Mouse (Mus musculus) Patski (cell line): ENCODE results near the gene 1110065P20Rik. TPM values are rescaled to one million over a fixed set of nuclear protein-coding genes. Genes with fewer than 3 reads are reported as not detected.

ENCODE experiments used
- ATAC-seq: fragments of 100-300 bp; one replicate; pipeline ENCODE4 v1.8.0; 2021
- CTCF ChIA-PET: fragments of 350-600 bp; sonication (Branson Sonifier 250); formaldehyde crosslinking; loops from one replicate; lab custom pipeline; 2022; ENCODE audit warnings: inconsistent platforms; lab: Charles Lee
- POLR2A ChIA-PET: fragments of 350-600 bp; sonication (Branson Sonifier 250); formaldehyde crosslinking; loops from one replicate; lab custom pipeline; 2022; ENCODE audit warnings: antibody characterized with exemption, inconsistent platforms; lab: Charles Lee
- DNase-seq: peaks from one replicate; pipeline ENCODE4 v3.0.0-alpha.2; 2011; ENCODE audit warnings: low read depth, low spot score
- H3K27me3 ChIP-seq: fragments of 371-371 bp; one replicate; pipeline ENCODE4 v1.5.1; 2021
- CTCF ChIP-seq: fragments of 100-300 bp; IDR thresholded peaks from one replicate; pipeline ENCODE4 v1.5.1; 2021
- in situ Hi-C: fragments of 300-500 bp; cut with MboI; formaldehyde crosslinking; loops from 3 replicates; pipeline ENCODE4 v1.11.1; 2018; ENCODE audit warnings: low pct_unique_long_range_greater_than_20kb, mixed read lengths
- polyA plus RNA-seq: library from polyadenylated mRNA; unstranded; gene quantifications from one replicate; pipeline ENCODE4 v1.2.3, GENCODE M21; 2021

1110065P20Rik gene
- polyA plus RNA-seq, 1 experiment from 2014 or later: 53.9 TPM

DNA sequence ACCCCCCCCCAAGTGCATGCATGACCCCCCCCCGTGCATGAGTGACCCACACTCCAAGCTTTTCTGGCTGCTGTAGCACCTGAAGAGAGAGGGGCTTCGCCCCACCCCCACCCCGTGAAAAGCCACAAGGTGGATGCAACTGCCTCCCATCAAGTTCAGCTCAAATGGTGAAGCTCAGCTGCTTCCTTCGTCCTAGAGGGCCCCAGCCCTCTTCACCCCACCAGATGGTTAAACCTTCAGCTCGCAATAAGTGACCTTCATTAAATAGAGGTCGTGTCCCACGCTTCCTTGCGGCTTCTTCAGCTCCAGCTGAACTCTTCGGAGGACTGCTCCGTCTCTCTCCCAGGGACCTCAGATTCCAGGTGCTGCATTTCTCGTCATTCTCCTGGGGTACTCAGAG lies 29.6 kb upstream of the 1110065P20Rik start, which contains the start of gene Epha10:
Gene Epha10 (plus strand): TSS at position 301 of the 400 bp plus-strand sequence.
- DNase-seq (no peak), ATAC-seq (no peak)
- in situ Hi-C loops: no loop called here
- peaks cover 20% of the 10 kb centered on the region for H3K27me3 ChIP-seq
- ChIA-PET POLR2A (interaction anchor here (0.6 kb wide), 1 partner anchor 410 kb away, joined by 6 read pairs; no protein-coding TSS in a partner anchor), CTCF (no interaction called here)
- no peak for TF ChIP-seq CTCF

DNA sequence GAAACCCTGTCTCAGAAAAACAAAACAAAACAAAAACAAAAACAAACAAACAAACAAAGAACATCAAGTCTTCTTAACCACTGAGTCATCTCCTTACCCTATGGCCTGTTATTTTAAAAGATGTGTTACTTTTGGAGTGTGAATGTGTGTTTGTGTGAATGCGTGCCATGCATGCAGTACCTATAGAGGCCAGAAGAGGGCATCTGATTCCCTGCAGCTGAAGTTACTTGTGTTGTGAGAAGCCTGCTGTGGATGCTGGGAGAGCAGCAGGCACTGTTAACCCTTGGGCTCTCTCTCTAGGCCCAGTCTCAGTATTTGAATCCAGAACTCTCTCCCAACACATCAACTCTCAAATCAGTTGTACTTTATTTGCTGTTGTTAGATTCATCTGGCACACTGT lies 21.7 kb upstream of the 1110065P20Rik start:
- no peaks in the 10 kb centered on the region for H3K27me3 ChIP-seq
- no peak for TF ChIP-seq CTCF
- CTCF ChIA-PET: no interaction called here
- POLR2A ChIA-PET: no interaction called here
- no peak for ATAC-seq
- in situ Hi-C loops: no loop called here
- no peak for DNase-seq

DNA sequence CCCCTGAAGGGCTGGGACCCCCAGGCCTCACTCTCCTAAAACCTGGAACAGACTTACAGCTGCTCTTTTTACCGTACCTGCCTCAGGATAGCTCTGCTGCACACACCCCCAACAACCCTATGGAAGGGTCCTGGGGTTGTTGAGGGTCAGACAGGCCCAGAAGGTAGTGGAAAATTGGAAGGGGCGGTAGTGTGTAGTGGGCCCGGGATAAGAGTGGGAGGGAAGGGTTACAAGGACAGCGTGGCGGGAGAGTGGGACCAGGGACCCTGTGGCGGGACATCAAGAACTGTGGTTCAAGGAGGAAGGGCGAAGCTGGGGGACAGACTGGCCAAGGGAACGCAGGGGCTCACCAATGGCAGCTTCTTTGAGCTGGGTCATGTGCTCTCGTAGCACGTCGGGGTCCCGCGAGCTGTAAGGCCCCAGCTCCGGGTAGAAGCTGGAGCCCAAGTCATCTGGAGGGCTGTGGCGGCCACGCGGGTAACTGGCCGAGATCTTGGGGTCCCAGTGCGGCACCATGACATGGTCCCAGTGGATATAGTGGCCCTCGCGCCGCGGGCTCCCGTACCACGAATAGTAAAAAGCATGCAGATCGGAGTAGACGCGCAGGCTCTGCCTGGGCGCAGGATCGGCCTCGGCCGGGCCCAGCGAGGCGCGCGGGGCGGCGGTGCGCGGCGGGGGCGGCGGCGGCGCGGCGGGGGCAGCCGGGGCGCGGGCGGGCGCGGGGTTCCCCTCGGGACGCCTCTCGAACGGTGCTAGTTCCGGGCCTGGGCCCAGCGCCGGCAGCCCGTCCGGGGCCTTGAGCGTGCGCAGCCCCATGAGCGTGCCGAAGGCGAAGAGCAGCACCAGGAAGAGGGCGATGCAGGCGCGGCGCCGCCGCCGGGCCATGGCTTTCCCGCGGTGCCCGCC lies 10.5 kb upstream of the 1110065P20Rik start, which contains the start of gene Maneal:
Gene Maneal (minus strand): TSS at position 889 of the 906 bp plus-strand sequence.
- DNase-seq: no peak
- H3K27me3 ChIP-seq: peaks cover 12% of the 10 kb centered on the region
- no peak for ATAC-seq
- ChIA-PET CTCF (no interaction called here), POLR2A (no interaction called here)
- in situ Hi-C loops: no loop called here
- TF ChIP-seq CTCF: no peak

DNA sequence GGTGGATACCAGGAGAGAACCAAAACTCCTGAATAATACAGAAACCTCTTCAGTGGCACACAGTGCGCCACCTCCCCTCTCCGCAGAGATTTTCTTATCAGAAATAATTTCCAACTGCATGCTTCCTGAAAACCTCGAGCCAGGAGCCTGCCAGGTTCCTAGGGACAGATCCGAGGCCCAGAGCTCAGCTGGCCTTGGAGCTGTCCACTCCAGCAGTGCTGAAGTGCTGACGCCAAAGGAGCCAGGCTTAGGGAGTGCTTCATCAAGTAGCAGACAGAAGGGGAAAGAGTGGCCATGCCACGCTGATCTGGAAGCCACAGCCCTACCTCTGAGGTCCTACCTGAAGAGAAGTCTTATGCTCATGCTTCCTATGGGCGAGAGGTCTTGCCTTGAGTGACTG lies 9.4 kb upstream of the 1110065P20Rik start:
- in situ Hi-C loops: no loop called here
- ChIA-PET POLR2A (no interaction called here), CTCF (no interaction called here)
- TF ChIP-seq CTCF: no peak
- peak; percentile 54 for ATAC-seq
- H3K27me3 ChIP-seq: peaks cover 12% of the 10 kb centered on the region
- no peak for DNase-seq

DNA sequence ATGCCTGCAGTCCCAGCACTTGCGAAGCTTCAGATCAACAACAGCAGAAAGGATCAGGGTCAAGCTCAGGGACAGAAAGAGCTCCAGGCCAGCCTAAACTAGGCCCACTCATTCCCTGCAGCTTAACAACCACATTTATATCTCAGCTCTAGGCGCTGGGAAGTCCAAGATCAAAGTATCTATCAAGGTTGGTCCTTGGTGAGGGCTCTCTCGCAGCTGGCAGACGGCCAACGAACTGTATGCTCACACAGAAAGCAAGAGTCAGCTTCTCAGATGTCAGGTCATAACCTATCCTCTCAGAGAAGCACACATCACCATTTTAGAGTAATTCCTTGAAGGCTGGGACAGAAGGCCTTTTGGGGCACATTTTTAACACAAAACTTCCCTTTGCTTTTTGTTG lies 7.4 kb upstream of the 1110065P20Rik start:
- POLR2A ChIA-PET: interaction anchor here (1.2 kb wide), 1 partner anchor 9 kb away, joined by 3 read pairs; no protein-coding TSS in a partner anchor
- CTCF ChIA-PET: interaction anchor here (0.9 kb wide), 1 partner anchor 25 kb away, joined by 3 read pairs; no protein-coding TSS in a partner anchor
- no peak for DNase-seq

DNA sequence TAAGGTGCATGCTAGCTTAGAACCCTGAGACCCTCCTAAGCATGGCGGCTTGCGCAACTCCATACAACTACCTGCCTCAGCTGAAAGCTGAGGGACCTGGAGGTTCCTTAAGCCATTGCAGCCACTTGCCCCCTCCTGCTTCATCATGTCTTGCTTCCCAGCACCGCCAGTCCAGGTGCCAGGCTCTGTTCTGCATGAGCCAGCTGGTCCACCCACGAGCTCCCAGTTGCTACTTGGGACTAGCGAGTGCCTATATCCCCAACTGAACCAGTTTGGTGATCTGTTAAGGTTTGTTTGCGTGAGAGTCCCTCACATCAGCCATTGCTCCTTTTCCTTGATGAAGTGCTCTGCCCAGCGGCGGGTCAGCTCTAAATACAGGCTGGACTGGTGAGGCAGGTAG lies 5.3 kb upstream of the 1110065P20Rik start:
- ChIA-PET POLR2A (no interaction called here), CTCF (interaction anchor here (1.5 kb wide), 1 partner anchor 73 kb away, joined by 3 read pairs; no protein-coding TSS in a partner anchor)
- DNase-seq (no peak), ATAC-seq (no peak)
- H3K27me3 ChIP-seq: peaks cover under 1% of the 10 kb centered on the region
- no peak for TF ChIP-seq CTCF
- in situ Hi-C loops: loop anchor here (10.0 kb wide), 1 partner anchor 209 kb away; the partner anchor contains the start of genes Dnali1 and Snip1

More for the DNA sequence above, 7.4 kb upstream of the 1110065P20Rik start:
- in situ Hi-C loops: loop anchor here (10.0 kb wide), 1 partner anchor 206 kb away; the partner anchor contains the start of genes Dnali1 and Snip1
- H3K27me3 ChIP-seq: peaks cover 12% of the 10 kb centered on the region
- ATAC-seq: no peak
- no peak for TF ChIP-seq CTCF

DNA sequence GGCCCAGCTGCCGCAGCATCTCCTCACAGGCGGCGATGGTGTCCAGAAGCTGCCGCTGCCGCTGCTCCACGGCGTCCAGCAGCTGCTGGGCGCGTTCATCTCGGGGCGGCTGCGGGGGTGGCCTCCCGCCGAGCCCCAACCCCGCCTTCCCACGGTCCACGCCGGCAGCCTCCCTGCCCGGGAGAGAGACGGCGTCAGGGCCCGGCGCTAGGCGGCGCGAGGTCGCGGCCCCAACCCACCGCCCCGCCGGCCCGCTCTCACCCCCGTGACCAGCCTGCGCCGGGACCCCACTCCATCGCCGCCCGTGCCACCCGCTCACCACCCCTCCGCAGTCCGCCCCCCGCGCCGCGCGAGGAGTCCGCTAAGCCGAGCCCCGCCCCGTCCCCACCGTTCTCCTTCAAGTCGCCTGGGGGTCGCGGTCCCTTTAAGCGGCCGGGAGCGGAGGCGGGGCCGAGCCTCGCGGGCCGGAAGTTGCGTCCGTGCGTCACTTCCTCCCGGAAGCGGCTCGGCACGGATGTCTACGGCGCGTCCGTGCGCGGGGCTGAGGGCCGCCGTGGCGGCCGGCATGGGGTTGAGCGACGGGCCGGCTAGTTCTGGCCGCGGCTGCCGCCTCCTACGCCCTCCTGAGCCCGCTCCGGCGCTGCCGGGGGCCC lies 609 bp downstream of the 1110065P20Rik start, which contains the start of gene Yrdc:
Gene Yrdc (plus strand): TSS at position 419 of the 653 bp plus-strand sequence.
- in situ Hi-C loops: loop anchor here (10.0 kb wide), 1 partner anchor 214 kb away; the partner anchor contains the start of genes Dnali1 and Snip1

DNA sequence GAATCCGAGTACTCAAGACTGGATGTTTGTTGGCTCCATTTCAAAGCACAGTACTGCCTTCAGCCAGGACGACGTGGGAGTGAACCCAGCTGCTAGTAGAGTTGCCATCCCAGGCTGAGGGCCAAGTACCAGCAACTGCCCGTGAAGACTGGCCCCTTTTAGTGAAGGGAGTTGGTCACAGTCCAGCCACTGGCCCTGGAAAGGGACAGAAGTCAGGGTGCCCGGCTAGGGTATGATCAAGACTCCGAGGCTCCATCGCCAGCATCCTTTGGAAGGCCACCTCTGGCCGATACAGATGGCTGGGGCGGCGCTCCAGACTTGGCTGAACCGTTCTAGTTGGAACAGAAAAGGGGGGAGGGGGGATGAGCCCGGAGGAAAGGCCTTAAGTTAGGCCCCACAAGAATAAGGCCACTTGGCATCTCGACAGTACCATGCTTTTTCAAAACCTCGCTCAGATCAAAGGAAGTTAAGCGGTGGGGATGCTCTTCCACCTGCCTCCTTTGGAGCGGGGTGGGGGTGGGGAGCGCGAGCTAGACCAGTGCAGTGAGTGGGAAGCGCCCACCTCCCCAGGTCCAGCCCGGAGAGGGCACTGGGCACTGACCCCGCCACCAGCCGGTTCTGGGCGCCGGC lies 1.2 kb downstream of the 1110065P20Rik start:
- ATAC-seq (no peak), DNase-seq (no peak)
- TF ChIP-seq CTCF: no peak
- H3K27me3 ChIP-seq: no peaks in the 10 kb centered on the region
- CTCF ChIA-PET: no interaction called here
- in situ Hi-C loops: loop anchor here (10.0 kb wide), 1 partner anchor 215 kb away; the partner anchor contains the start of genes Dnali1 and Snip1
- POLR2A ChIA-PET: interaction anchor here (0.7 to 1.5 kb wide), 2 partner anchors 9 to 47 kb away, joined by 3 to 6 read pairs; partner anchors contain the start of gene Mtf1

More for the DNA sequence above, 609 bp downstream of the 1110065P20Rik start, which contains the start of gene Yrdc:
- no peaks in the 10 kb centered on the region for H3K27me3 ChIP-seq
- POLR2A ChIA-PET: interaction anchor here (0.7 to 1.5 kb wide), 2 partner anchors 9 to 48 kb away, joined by 3 to 6 read pairs; partner anchors contain the start of gene Mtf1
- DNase-seq: peak; percentile 51
- peak; percentile 79 for ATAC-seq
- TF ChIP-seq CTCF: no peak
- CTCF ChIA-PET: no interaction called here

DNA sequence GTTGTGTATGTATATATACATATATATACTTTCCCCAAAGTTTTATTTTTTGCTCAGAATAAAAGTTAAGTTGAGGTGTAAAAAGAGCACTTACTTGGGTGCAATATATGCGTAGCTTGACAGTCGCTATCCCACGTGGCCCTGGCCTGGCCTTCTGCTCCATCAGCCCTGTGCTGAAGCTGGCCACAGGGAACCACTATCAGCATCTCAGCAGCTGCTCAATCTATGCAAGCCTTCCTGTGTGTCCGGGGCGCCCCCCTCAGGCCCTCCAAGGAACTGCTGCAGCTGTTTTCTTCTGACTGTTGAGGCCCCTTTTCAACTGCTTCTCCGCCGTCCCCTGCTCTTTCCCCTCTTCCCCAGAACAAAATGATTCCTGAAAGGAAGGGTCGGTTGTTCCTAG lies 3.4 kb downstream of the 1110065P20Rik start:
- POLR2A ChIA-PET: interaction anchor here (1.0 kb wide), 1 partner anchor 38 kb away, joined by 3 read pairs; no protein-coding TSS in a partner anchor
- in situ Hi-C loops: no loop called here
- ATAC-seq (no peak), DNase-seq (no peak)
- CTCF ChIA-PET: interaction anchor here (1.2 kb wide), 1 partner anchor 45 kb away, joined by 3 read pairs; no protein-coding TSS in a partner anchor
- no peaks in the 10 kb centered on the region for H3K27me3 ChIP-seq
- TF ChIP-seq CTCF: no peak
